Mouse (Mus musculus) small intestine, adult 2 months (tissue): ENCODE data around the gene Palm.

ENCODE experiments used
- CTCF ChIP-seq: fragments of 200-500 bp; IDR thresholded peaks from 2 replicates; pipeline ENCODE4 v1.5.1; 2012; ENCODE audit warnings: low read depth, mild to moderate bottlenecking, control low read depth, inconsistent platforms, low read length, moderate library complexity, mixed read lengths; ENCODE audit not compliant: insufficient replicate concordance, insufficient read length; ENCODE audit errors: extremely low read depth
- POLR2A ChIP-seq: fragments of 200-500 bp; IDR thresholded peaks from 2 replicates; pipeline ENCODE4 v1.6.1; 2012; ENCODE audit warnings: low read depth, mild to moderate bottlenecking, control low read depth, inconsistent platforms, low read length, moderate library complexity

- TF ChIP-seq CTCF, result no peak
- no peak for TF ChIP-seq POLR2A
Measured at GRCm38 (mm10) chr10:79777103-79777531, 16.3 kb upstream of the Palm start, which contains the start of gene Fstl3.
